Mouse (Mus musculus) CH12.LX (cell line): ENCODE data around the gene Rasl2-9. TPM values are rescaled to one million over a fixed set of nuclear protein-coding genes. Genes with fewer than 3 reads are reported as not detected.

Experiments used
- DNase-seq: peaks from one replicate; pipeline ENCODE4 v3.0.0-alpha.2; 2013; ENCODE audit errors: extremely low read depth
- H3K27ac ChIP-seq: 2 replicates; pipeline ENCODE4 v1.5.1; 2012; ENCODE audit warnings: low read depth, mild to moderate bottlenecking, control low read depth, moderate library complexity; ENCODE audit not compliant: insufficient read depth
- H3K27me3 ChIP-seq: replicated peaks from 2 replicates; pipeline ENCODE3; 2012; ENCODE audit warnings: inconsistent platforms
- H3K36me3 ChIP-seq, 2 experiments: replicated peaks in 1 of 2; 2 replicates each; pipeline versions ENCODE3 to v1.6.1; 2012; ENCODE audit warnings: inconsistent platforms in 1 of 2, low read length in 1 of 2, mild to moderate bottlenecking in 1 of 2, mixed read lengths in 1 of 2, moderate library complexity in 1 of 2; ENCODE audit not compliant: control insufficient read depth in 1 of 2, insufficient read depth in 1 of 2
- H3K4me1 ChIP-seq, 2 experiments: 2 replicates each; pipeline ENCODE4 v1.6.1; 2012; ENCODE audit warnings: inconsistent platforms in 1 of 2, moderate library complexity in 1 of 2; ENCODE audit not compliant: insufficient read depth in 2 of 2, control insufficient read depth in 1 of 2
- H3K4me2 ChIP-seq: 2 replicates; pipeline ENCODE4 v1.6.1; 2012; ENCODE audit warnings: low read depth, mild to moderate bottlenecking, control low read depth; ENCODE audit not compliant: poor library complexity, insufficient read depth, severe bottlenecking
- H3K4me3 ChIP-seq, 3 experiments: fragments of 150-350 bp in 1 of 3; sonication (generic) in 1 of 3; replicated peaks in 1 of 3; 2 replicates each; pipeline versions ENCODE3 to v1.5.1; 2011 to 2012; ENCODE audit warnings: low read depth in 2 of 3, low read length in 2 of 3, mild to moderate bottlenecking in 2 of 3, moderate library complexity in 2 of 3, control low read depth in 1 of 3, improper control_type of control experiment in 1 of 3, inconsistent platforms in 1 of 3, mixed read lengths in 1 of 3; ENCODE audit not compliant: poor library complexity in 1 of 3
- H3K79me2 ChIP-seq: replicated peaks from 2 replicates; pipeline ENCODE4 v1.6.1; 2012; ENCODE audit warnings: mild to moderate bottlenecking, moderate library complexity; ENCODE audit not compliant: control insufficient read depth, poor library complexity, insufficient read depth, severe bottlenecking; ENCODE audit errors: extremely low read depth
- H3K9ac ChIP-seq: 2 replicates; pipeline ENCODE4 v1.6.1; 2012; ENCODE audit warnings: low read depth, mild to moderate bottlenecking, control low read depth, moderate library complexity; ENCODE audit not compliant: insufficient read depth
- H3K9me3 ChIP-seq: replicated peaks from 2 replicates; pipeline ENCODE3; 2012; ENCODE audit warnings: low read length, inconsistent platforms, mixed read lengths
- CHD1 ChIP-seq: IDR thresholded peaks from 2 replicates; pipeline ENCODE4 v1.6.1; 2012; ENCODE audit warnings: low read depth, low read length, improper control_type of control experiment, inconsistent platforms
- CHD2 ChIP-seq: IDR thresholded peaks from 2 replicates; pipeline ENCODE4 v1.6.1; 2011; ENCODE audit warnings: low read length, improper control_type of control experiment
- E2F4 ChIP-seq: IDR thresholded peaks from 2 replicates; pipeline ENCODE4 v1.6.1; 2011; ENCODE audit warnings: low read depth, low read length, improper control_type of control experiment; ENCODE audit not compliant: insufficient replicate concordance
- ELF1 ChIP-seq: IDR thresholded peaks from 2 replicates; pipeline ENCODE4 v1.6.1; 2014; ENCODE audit warnings: low read depth, mild to moderate bottlenecking, inconsistent platforms, low read length, improper control_type of control experiment
- HCFC1 ChIP-seq: IDR thresholded peaks from 2 replicates; pipeline ENCODE4 v1.6.1; 2012; ENCODE audit warnings: low read depth, mild to moderate bottlenecking, inconsistent platforms, low read length, improper control_type of control experiment
- JUND ChIP-seq: conservative IDR thresholded peaks from 2 replicates; pipeline ENCODE4 v1.6.1; 2011; ENCODE audit warnings: low read depth, low read length, improper control_type of control experiment
- MAFK ChIP-seq: IDR thresholded peaks from 2 replicates; pipeline ENCODE4 v1.6.1; 2011; ENCODE audit warnings: low read length, improper control_type of control experiment; ENCODE audit not compliant: insufficient replicate concordance
- MEF2A ChIP-seq: IDR thresholded peaks from 2 replicates; pipeline ENCODE4 v1.6.1; 2014; ENCODE audit warnings: low read depth, mild to moderate bottlenecking, inconsistent platforms, low read length, improper control_type of control experiment, borderline replicate concordance
- MXI1 ChIP-seq: IDR thresholded peaks from 2 replicates; pipeline ENCODE4 v1.6.1; 2011; ENCODE audit warnings: mild to moderate bottlenecking, low read depth, low read length, improper control_type of control experiment
- MYC ChIP-seq: IDR thresholded peaks from 2 replicates; pipeline ENCODE4 v1.6.1; 2011; ENCODE audit warnings: low read depth, mild to moderate bottlenecking, improper control_type of control experiment, low read length
- PAX5 ChIP-seq: IDR thresholded peaks from 2 replicates; pipeline ENCODE4 v1.6.1; 2012; ENCODE audit warnings: low read length, inconsistent platforms, mixed read lengths
- POLR2A ChIP-seq: IDR thresholded peaks from 2 replicates; pipeline ENCODE4 v1.6.1; 2011; ENCODE audit warnings: low read depth, mild to moderate bottlenecking, improper control_type of control experiment, low read length
- POLR2AphosphoS2 ChIP-seq: IDR thresholded peaks from 2 replicates; pipeline ENCODE4 v1.6.1; 2011; ENCODE audit warnings: low read depth, low read length, improper control_type of control experiment
- RAD21 ChIP-seq: IDR thresholded peaks from 2 replicates; pipeline ENCODE4 v1.6.1; 2011; ENCODE audit warnings: low read depth, mild to moderate bottlenecking, low read length, improper control_type of control experiment, moderate library complexity
- SMC3 ChIP-seq: IDR thresholded peaks from 2 replicates; pipeline ENCODE4 v1.6.1; 2011; ENCODE audit warnings: low read depth, low read length, improper control_type of control experiment
- TBP ChIP-seq: conservative IDR thresholded peaks from 2 replicates; pipeline ENCODE4 v1.6.1; 2011; ENCODE audit warnings: low read depth, low read length, improper control_type of control experiment
- TCF12 ChIP-seq: IDR thresholded peaks from 2 replicates; pipeline ENCODE4 v1.6.1; 2014; ENCODE audit warnings: low read depth, mild to moderate bottlenecking, inconsistent platforms, low read length, improper control_type of control experiment
- UBTF ChIP-seq: IDR thresholded peaks from 2 replicates; pipeline ENCODE4 v1.6.1; 2012; ENCODE audit warnings: low read depth, mild to moderate bottlenecking, inconsistent platforms, low read length, improper control_type of control experiment, moderate library complexity
- USF1 ChIP-seq: IDR thresholded peaks from 2 replicates; pipeline ENCODE4 v1.6.1; 2014; ENCODE audit warnings: low read depth, mild to moderate bottlenecking, inconsistent platforms, low read length, improper control_type of control experiment
- ZMIZ1 ChIP-seq: IDR thresholded peaks from 2 replicates; pipeline ENCODE4 v1.6.1; 2012; ENCODE audit warnings: low read depth, mild to moderate bottlenecking, inconsistent platforms, low read length, improper control_type of control experiment
- dilution Hi-C: fragments of 300-500 bp; cut with MboI; formaldehyde crosslinking; loops from 2 replicates; pipeline ENCODE4 v1.14.3; 2020; ENCODE audit warnings: low sequenced_read_pairs; ENCODE audit not compliant: extremely low pct_unique_long_range_greater_than_20kb, extremely low pct_ligation_motif_present
- in situ Hi-C: fragments of 300-500 bp; cut with MboI; formaldehyde crosslinking; loops from 3 replicates; pipeline ENCODE4 v1.14.3; 2019; ENCODE audit warnings: low sequenced_read_pairs, low pct_ligation_motif_present, low pct_unique_long_range_greater_than_20kb, mixed read lengths
- polyA plus RNA-seq: library from polyadenylated mRNA; unstranded; fragments of >175 nt; gene quantifications from 2 replicates; pipeline ENCODE4 v1.2.1, GENCODE M21; 2012; ENCODE audit warnings: low read depth; ENCODE audit not compliant: insufficient read length
- total RNA-seq, 2 experiments: library from RNA; depleted of rRNA; stranded (reverse); fragments of 300-350 nt in 1 of 2; fragments of >200 nt in 1 of 2; gene quantifications; 2 replicates each; pipeline ENCODE4 v1.2.3; 2012 to 2014

Gene Rasl2-9
- total and polyA plus RNA-seq, 3 experiments: 2.9 to 4.2 (median 2.9) TPM

DNA sequence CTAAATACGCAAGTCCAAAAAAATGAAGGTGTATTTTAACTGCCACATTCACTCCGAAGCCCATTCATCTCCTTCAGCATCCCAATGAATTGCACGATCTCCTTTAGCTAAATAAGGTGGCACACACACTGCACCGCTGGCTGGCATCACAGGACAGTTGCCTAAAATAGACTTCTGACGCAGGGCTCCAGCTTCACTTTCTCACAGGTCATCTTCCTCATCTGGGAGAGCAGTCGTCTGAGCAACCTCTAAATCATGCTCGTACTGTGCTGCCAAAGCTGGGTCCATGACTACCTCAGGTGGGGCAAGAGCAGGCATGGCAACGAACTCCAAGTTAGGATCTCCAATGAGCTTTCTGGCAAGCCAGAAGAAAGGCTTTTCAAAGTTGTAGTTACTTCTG is 672 bp downstream of the Rasl2-9 start:
- Histone ChIP-seq H3K36me3 (no peaks in the 10 kb centered on the region), H3K4me2 (peak overlapping the region; percentile 60; the same call in 1 of the 2 replicates), H3K27me3 (no peaks in the 10 kb centered on the region), H3K79me2 (no peaks in the 10 kb centered on the region), H3K27ac (no peak overlapping the region), H3K4me1 (peaks cover 3 to 4% of the 10 kb centered on the region in 2 experiments; a peak in 3 of 4 replicates), H3K9ac (peak overlapping the region; percentile 72), H3K9me3 (no peaks in the 10 kb centered on the region), H3K4me3 (peak overlapping the region in 2 of 3 experiments; percentile 79 to 83)
- DNase-seq: no peak
- in situ Hi-C loops (loop anchor here (5.0 kb wide), 1 partner anchor 63 kb away; the partner anchor contains the start of gene U2af2), dilution Hi-C loops (no loop called here)
- TF ChIP-seq UBTF (no peak), CHD1 (no peak), MEF2A (peak; percentile 67; the same call in 1 of the 2 replicates)

GRCm38 (mm10) chr7:5116850-5117249 is 8.9 kb downstream of the Rasl2-9 start, which contains the start of gene Rfpl4:
TSS of gene Rfpl4 (minus strand) at chr7:5116950.
- H3K4me1 ChIP-seq: no peaks in the 10 kb centered on the region
- no peak within 1 kb of the TSS for H3K4me3 ChIP-seq
- no peaks in the 10 kb centered on the region for H3K79me2 ChIP-seq
- dilution Hi-C loops: no loop called here
- TF ChIP-seq ELF1 (no peak), CHD2 (no peak), MAFK (no peak), MYC (no peak), SMC3 (no peak), TCF12 (no peak), JUND (no peak), HCFC1 (no peak), POLR2AphosphoS2 (no peak), CHD1 (no peak), USF1 (no peak), PAX5 (no peak)
- TF ChIP-seq, all 38 proteins: peak for 0
- Histone ChIP-seq H3K9me3 (no peaks in the 10 kb centered on the region), H3K36me3 (no peaks in the 10 kb centered on the region), H3K27me3 (no peaks in the 10 kb centered on the region), H3K9ac (no peak within 1 kb of the TSS), H3K4me2 (no peak within 1 kb of the TSS), H3K27ac (no peak within 1 kb of the TSS)
- in situ Hi-C loops: no loop called here
- no peak for DNase-seq

- dilution Hi-C loops: no loop called here
- DNase-seq: no peak
Measured at GRCm38 (mm10) chr7:5112701-5113100, 13.0 kb downstream of the Rasl2-9 start.

More at GRCm38 (mm10) chr7:5112701-5113100, 13.0 kb downstream of the Rasl2-9 start:
- H3K4me1 ChIP-seq: no peaks in the 10 kb centered on the region
- no peaks in the 10 kb centered on the region for H3K27me3 ChIP-seq
- H3K27ac ChIP-seq: no peak overlapping the region
- no peaks in the 10 kb centered on the region for H3K36me3 ChIP-seq
- in situ Hi-C loops: no loop called here
- H3K4me3 ChIP-seq: no peak overlapping the region
- H3K79me2 ChIP-seq: no peaks in the 10 kb centered on the region
- H3K4me2 ChIP-seq: no peak overlapping the region
- H3K9ac ChIP-seq: no peak overlapping the region
- H3K9me3 ChIP-seq: peaks cover 4% of the 10 kb centered on the region
- TF ChIP-seq POLR2A (no peak), TBP (no peak), HCFC1 (no peak), UBTF (no peak), ZMIZ1 (no peak), E2F4 (no peak), TCF12 (no peak), MYC (no peak), MXI1 (no peak), RAD21 (no peak)
